Mouse (Mus musculus) liver, postnatal 0 days (tissue): ENCODE results near the gene Srpx2.

Experiments
- CTCF ChIP-seq: sonication (generic); IDR thresholded peaks from 2 replicates; pipeline ENCODE4 v1.5.1; 2016; ENCODE audit warnings: antibody characterized with exemption, low read depth
- EP300 ChIP-seq: IDR thresholded peaks from 2 replicates; pipeline ENCODE4 v1.6.1; 2016; ENCODE audit warnings: antibody characterized with exemption, low read depth, mild to moderate bottlenecking

- TF ChIP-seq CTCF (no peak), EP300 (no peak)
Measured at GRCm38 (mm10) chrX:133939561-133939960, 31.3 kb downstream of the Srpx2 start.
